Mouse (Mus musculus): ENCODE measurements around the gene Cpox.

- TF ChIP-seq POLR2A (IDR thresholded peaks at IDR 0.05; ENCODE audit: borderline replicate concordance, extremely low read depth, insufficient read depth, insufficient read length, poor library complexity, severe bottlenecking) (no peak), CTCF (IDR thresholded peaks at IDR 0.05; ENCODE audit: borderline replicate concordance, extremely low read depth, insufficient read depth, insufficient read length) (no peak)
Observed at GRCm38 (mm10) chr16:58685548-58686537, 15.8 kb downstream of the Cpox start.
